In the genomic region with DNA sequence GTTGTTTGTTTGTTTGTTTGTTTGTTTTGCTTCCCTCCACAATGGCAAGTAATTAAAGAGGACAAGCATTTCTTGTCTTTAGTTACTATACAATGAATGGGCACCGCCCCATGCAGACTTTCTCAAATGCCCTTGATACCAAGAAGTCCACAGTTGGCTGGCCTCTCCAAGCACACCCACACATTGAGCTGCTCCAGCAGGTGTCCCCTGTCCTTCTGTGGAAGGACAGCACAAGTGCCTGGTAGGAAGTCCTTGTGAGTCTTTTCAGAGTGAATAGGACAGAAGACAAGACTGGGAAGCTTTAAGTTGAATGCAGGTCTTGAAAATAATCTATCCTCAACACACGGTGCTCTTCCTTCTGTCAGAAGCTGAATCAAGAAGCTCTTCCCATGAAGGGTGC, we compare ENCODE assay signal across 14 mouse cellular contexts.
"Had no signal": no experiment of that assay in that cellular context is flagged by ENCODE, and none has a peak within 500 bp of the region (broad histone marks: within the 10 kb centered on the region; RNA-seq: fewer than 3 reads in every experiment).

No protein-coding gene starts in this region.

- H3K27me3 ChIP-seq: midbrain, embryonic 12.5 days; neural tube, embryonic 12.5 days; stomach, embryonic 15.5 days had no signal

- H3K9ac ChIP-seq: liver, embryonic 14.5 days; lung, embryonic 14.5 days; midbrain, embryonic 12.5 days; neural tube, embryonic 12.5 days; stomach, embryonic 15.5 days had no signal

- H3K36me3 ChIP-seq: midbrain, embryonic 10.5 days; midbrain, embryonic 12.5 days; neural tube, embryonic 12.5 days; stomach, embryonic 15.5 days had no signal

- H3K27ac ChIP-seq: liver, embryonic 14.5 days; midbrain, embryonic 10.5 days; midbrain, embryonic 12.5 days; neural tube, embryonic 12.5 days; stomach, embryonic 15.5 days; stomach, postnatal 0 days had no signal

- DNase-seq: lung, adult 18-20 months; lung, embryonic 14.5 days; lung, postnatal 10 days; lung, postnatal 4 days; right cerebral cortex, postnatal 14 days; thymus, adult 2 months; thymus, postnatal 25 days had no signal

- H3K4me3 ChIP-seq: midbrain, embryonic 10.5 days; midbrain, embryonic 12.5 days; neural tube, embryonic 12.5 days; stomach, embryonic 15.5 days had no signal

- H3K4me1 ChIP-seq: neural tube, embryonic 12.5 days; stomach, embryonic 15.5 days had no signal

- H3K4me2 ChIP-seq: lung, embryonic 14.5 days; midbrain, embryonic 12.5 days; neural tube, embryonic 12.5 days; stomach, embryonic 15.5 days had no signal

- ATAC-seq: midbrain, embryonic 16.5 days had no signal

- H3K9me3 ChIP-seq: midbrain, embryonic 12.5 days; neural tube, embryonic 12.5 days; stomach, embryonic 15.5 days had no signal
